Mouse (Mus musculus): ENCODE data around the gene Tk1.

DNA sequence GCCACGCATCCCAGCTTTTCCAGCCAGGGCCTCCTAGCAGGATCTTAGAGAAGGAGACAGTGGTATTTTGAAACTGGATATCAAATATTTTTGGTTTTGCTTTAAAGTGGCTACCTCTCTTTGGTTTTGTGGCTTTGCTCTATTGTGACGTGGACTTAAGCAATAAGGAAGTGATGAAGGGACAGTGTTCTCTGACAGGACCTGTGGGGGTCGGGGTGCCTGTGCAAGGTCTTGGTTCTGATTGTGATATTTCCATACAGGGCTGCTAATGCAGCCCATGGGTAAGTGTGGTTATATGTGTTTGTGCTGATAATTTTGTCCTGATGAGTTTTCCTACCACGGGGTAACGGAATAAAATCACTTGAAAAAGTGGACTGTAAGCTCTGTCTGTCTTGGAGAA, 29.5 kb upstream of the Tk1 start:
- TF ChIP-seq CTCF (IDR thresholded peaks at IDR 0.05) (no peak), EP300 (IDR thresholded peaks at IDR 0.05) (no peak)

All from lung, postnatal 0 days (tissue).